Mouse (Mus musculus): ENCODE measurements around the gene Abcc1. TPM values are rescaled to one million over a fixed set of nuclear protein-coding genes. Genes with fewer than 3 reads are reported as not detected.

Abcc1 gene
- polyA plus RNA-seq, 1 experiment from 2014 or later, result 5.0 TPM

GRCm38 (mm10) chr16:14493491-14494114, 132.2 kb downstream of the Abcc1 start:
- no peaks in the 10 kb centered on the region for H3K36me3 ChIP-seq (ENCODE audit: insufficient read depth, low read length)
- WGBS, result 79% methylated on average over 2 of the region's 2 CpGs
- H3K27ac ChIP-seq (ENCODE audit: low read length), result no peak overlapping the region
- TF ChIP-seq CTCF (IDR thresholded peaks at IDR 0.05), result peak; percentile 64
- TF ChIP-seq EP300 (IDR thresholded peaks at IDR 0.05), result no peak
- ATAC-seq (no peak), DNase-seq (ENCODE audit: low spot score) (peak; percentile 64)
- H3K9me3 ChIP-seq (ENCODE audit: low read length), result no peaks in the 10 kb centered on the region
- no peak overlapping the region for H3K4me2 ChIP-seq (replicated peaks; ENCODE audit: low read depth, low read length)
- H3K27me3 ChIP-seq (replicated peaks; ENCODE audit: insufficient read depth, low read length), result no peaks in the 10 kb centered on the region
- no peak overlapping the region for H3K4me3 ChIP-seq (ENCODE audit: low read depth, low read length)
- H3K4me1 ChIP-seq (ENCODE audit: insufficient read depth, low read depth, low read length), result no peaks in the 10 kb centered on the region
- no peak overlapping the region for H3K9ac ChIP-seq (replicated peaks; ENCODE audit: low read depth)

GRCm38 (mm10) chr16:14501649-14502360, 140.4 kb downstream of the Abcc1 start:
- no peak for DNase-seq (ENCODE audit: low spot score)

GRCm38 (mm10) chr16:14506461-14506860, 145.1 kb downstream of the Abcc1 start:
- Histone ChIP-seq H3K36me3 (ENCODE audit: insufficient read depth, low read length) (no peaks in the 10 kb centered on the region), H3K27me3 (replicated peaks; ENCODE audit: insufficient read depth, low read length) (no peaks in the 10 kb centered on the region), H3K9ac (replicated peaks; ENCODE audit: low read depth) (no peak overlapping the region), H3K27ac (ENCODE audit: low read length) (no peak overlapping the region), H3K4me1 (ENCODE audit: insufficient read depth, low read depth, low read length) (no peaks in the 10 kb centered on the region), H3K9me3 (ENCODE audit: low read length) (no peaks in the 10 kb centered on the region), H3K4me2 (replicated peaks; ENCODE audit: low read depth, low read length) (no peak overlapping the region), H3K4me3 (ENCODE audit: low read depth, low read length) (no peak overlapping the region)
- 18% methylated on average over 2 of the region's 2 CpGs for WGBS
- no peak for ATAC-seq
- no peak for TF ChIP-seq EP300 (IDR thresholded peaks at IDR 0.05)
- no peak for TF ChIP-seq CTCF (IDR thresholded peaks at IDR 0.05)
- no peak for DNase-seq (ENCODE audit: low spot score)

More at GRCm38 (mm10) chr16:14501649-14502360, 140.4 kb downstream of the Abcc1 start:
- Histone ChIP-seq H3K4me2 (replicated peaks; ENCODE audit: low read depth, low read length) (no peak overlapping the region), H3K36me3 (ENCODE audit: insufficient read depth, low read length) (no peaks in the 10 kb centered on the region), H3K4me1 (ENCODE audit: insufficient read depth, low read depth, low read length) (no peaks in the 10 kb centered on the region), H3K27ac (ENCODE audit: low read length) (no peak overlapping the region), H3K9ac (replicated peaks; ENCODE audit: low read depth) (no peak overlapping the region), H3K27me3 (replicated peaks; ENCODE audit: insufficient read depth, low read length) (no peaks in the 10 kb centered on the region), H3K9me3 (ENCODE audit: low read length) (no peaks in the 10 kb centered on the region), H3K4me3 (ENCODE audit: low read depth, low read length) (no peak overlapping the region)
- TF ChIP-seq EP300 (IDR thresholded peaks at IDR 0.05) (no peak), CTCF (IDR thresholded peaks at IDR 0.05) (no peak)
- no peak for ATAC-seq
- 75% methylated on average over 8 of the region's 8 CpGs for WGBS

Other genes starting within 250 kb of the Abcc1 start
- 37.7 TPM in 2 replicates for gene Nde1, start 198.3 kb upstream of the Abcc1 start, polyA plus RNA-seq (2015; fragmentation: Nextera tagmentation; extraction: Ambion mirVana)
- 13.2 and 14.0 TPM in 2 replicates for gene Marf1, start 198.2 kb upstream of the Abcc1 start, polyA plus RNA-seq (2015; fragmentation: Nextera tagmentation; extraction: Ambion mirVana)
- gene Myh11, start 70.2 kb upstream of the Abcc1 start, polyA plus RNA-seq (2015; fragmentation: Nextera tagmentation; extraction: Ambion mirVana), result 15.1 and 20.7 TPM in 2 replicates
- gene Fopnl, start 44.2 kb upstream of the Abcc1 start, polyA plus RNA-seq (2015; fragmentation: Nextera tagmentation; extraction: Ambion mirVana), result 89.2 and 91.4 TPM in 2 replicates
- not detected in 2 replicates for gene A630010A05Rik, start 200.8 kb downstream of the Abcc1 start, polyA plus RNA-seq (2015; fragmentation: Nextera tagmentation; extraction: Ambion mirVana)